ENCODE assay signal across 8 mouse cellular contexts in genomic region chr17:46030731-46031620, GRCm38 (mm10). TPM values are rescaled to one million over a fixed set of nuclear protein-coding genes. Genes with fewer than 3 reads are reported as not detected.
A peak's percentile ranks its signal among the peaks of the same experiment; 100 is the strongest.
DNase-seq lines count a peak whose midpoint lies in the region; ATAC-seq and TF ChIP-seq lines count a peak whose summit lies in the region.

No protein-coding gene starts in this region.

- H3K4me3 ChIP-seq in ES-E14 (ENCODE audit: insufficient read depth in 1 of 2, low read depth in 1 of 2, low read length in 2 of 2, poor library complexity in 1 of 2, severe bottlenecking in 1 of 2) = peak overlapping the region; percentile 72 to 86
- H3K4me3 ChIP-seq in forebrain, embryonic 16.5 days (replicated peaks; ENCODE audit: low read length) = peak overlapping the region; percentile 85
- H3K4me3 ChIP-seq in lung, postnatal 0 days (ENCODE audit: low read depth, low read length) = peak overlapping the region; percentile 91

- TF ChIP-seq CTCF in lung, postnatal 0 days (IDR thresholded peaks at IDR 0.05) = no peak; the same call in 1 of the 2 replicates

- DNase-seq in ES-E14 (ENCODE audit: low read depth, low spot score) = no peak
- DNase-seq in heart, postnatal 36 days = peak; percentile 69 to 77
- peak; percentile 60 to 67 for DNase-seq in layer of hippocampus, postnatal 14 days (ENCODE audit: low spot score in 2 of 2)
- DNase-seq in lung, postnatal 0 days (ENCODE audit: low spot score) = peak; percentile 89
- DNase-seq in retina, embryonic 14.5 days (ENCODE audit: low spot score) = peak; percentile 71
- peak; percentile 29 for DNase-seq in urinary bladder, postnatal 10 days (ENCODE audit: low spot score)

- 0% methylated on average over 84 of the region's 92 CpGs for WGBS in forebrain, embryonic 16.5 days
- WGBS in lung, postnatal 0 days = under 1% methylated on average over 75 of the region's 92 CpGs

- in situ Hi-C loops in ES-E14 (cut with MboI; ENCODE audit: low sequenced_read_pairs in 2 of 2, unreplicated experiment in 2 of 2) = loop anchor here in 1 of 2 experiments (5.0 kb wide), 1 partner anchor 299 kb away; the partner anchor contains the start of gene 1600014C23Rik

- intact Hi-C loops in heart, postnatal 36 days (cut with DNase I) = loop anchor here (5.0 to 10.0 kb wide), 3 partner anchors 74 to 446 kb away; no protein-coding TSS in a partner anchor

- no peak overlapping the region for H3K27ac ChIP-seq in ES-E14 (ENCODE audit: insufficient read depth, low read depth, low read length, poor library complexity, severe bottlenecking)
- H3K27ac ChIP-seq in forebrain, embryonic 16.5 days (ENCODE audit: low read length) = peak overlapping the region; percentile 62
- peak overlapping the region; percentile 97 for H3K27ac ChIP-seq in lung, postnatal 0 days (ENCODE audit: low read length)

- H3K4me2 ChIP-seq in forebrain, embryonic 16.5 days (ENCODE audit: low read length) = peak overlapping the region; percentile 82
- peak overlapping the region; percentile 79 for H3K4me2 ChIP-seq in lung, postnatal 0 days (replicated peaks; ENCODE audit: low read depth, low read length)

- peaks cover 9 to 26% of the 10 kb centered on the region in 2 experiments; a peak in 3 of 4 replicates for H3K4me1 ChIP-seq in ES-E14 (ENCODE audit: control insufficient read depth in 2 of 2, insufficient read depth in 2 of 2, low read length in 2 of 2, poor library complexity in 1 of 2)
- peaks cover 46% of the 10 kb centered on the region for H3K4me1 ChIP-seq in forebrain, embryonic 16.5 days (replicated peaks; ENCODE audit: control insufficient read depth, insufficient read depth, low read length)
- H3K4me1 ChIP-seq in lung, postnatal 0 days (ENCODE audit: insufficient read depth, low read depth, low read length) = peaks cover 30% of the 10 kb centered on the region

- no peaks in the 10 kb centered on the region; the same call in 1 of the 2 replicates for H3K36me3 ChIP-seq in ES-E14 (ENCODE audit: control insufficient read depth, insufficient read depth, low read length, poor library complexity, severe bottlenecking)
- no peaks in the 10 kb centered on the region for H3K36me3 ChIP-seq in forebrain, embryonic 16.5 days (ENCODE audit: control insufficient read depth, insufficient read depth)
- no peaks in the 10 kb centered on the region for H3K36me3 ChIP-seq in lung, postnatal 0 days (ENCODE audit: insufficient read depth, low read length)

- H3K27me3 ChIP-seq in forebrain, embryonic 16.5 days (replicated peaks; ENCODE audit: control insufficient read depth, insufficient read depth, low read length) = no peaks in the 10 kb centered on the region
- H3K27me3 ChIP-seq in lung, postnatal 0 days (replicated peaks; ENCODE audit: insufficient read depth, low read length) = no peaks in the 10 kb centered on the region

- peak; percentile 10; the same call in 1 of the 2 replicates for ATAC-seq in cerebellum, adult (ENCODE audit: insufficient number of reproducible peaks, low FRiP score, low TSS enrichment)
- peak; percentile 41 for ATAC-seq in forebrain, embryonic 16.5 days
- peak; percentile 47 for ATAC-seq in lung, postnatal 0 days

- peak overlapping the region; percentile 85 for H3K9ac ChIP-seq in ES-E14 (ENCODE audit: insufficient read depth, low read depth, low read length, poor library complexity, severe bottlenecking)
- H3K9ac ChIP-seq in forebrain, embryonic 16.5 days (replicated peaks; ENCODE audit: low read depth, low read length) = peak overlapping the region; percentile 88
- peak overlapping the region; percentile 84 for H3K9ac ChIP-seq in lung, postnatal 0 days (replicated peaks; ENCODE audit: low read depth)

- TF ChIP-seq EP300 in lung, postnatal 0 days (IDR thresholded peaks at IDR 0.05) = no peak

- no peaks in the 10 kb centered on the region for H3K9me3 ChIP-seq in ES-E14 (ENCODE audit: control insufficient read depth, insufficient read depth, low read depth, low read length)
- no peaks in the 10 kb centered on the region for H3K9me3 ChIP-seq in forebrain, embryonic 16.5 days (ENCODE audit: control insufficient read depth, low read length)
- H3K9me3 ChIP-seq in lung, postnatal 0 days (ENCODE audit: low read length) = no peaks in the 10 kb centered on the region

TF ChIP-seq in ES-E14, 5 proteins besides CTCF, POLR2A, EP300 and RAD21:
- no peak for TF ChIP-seq MAFK (IDR thresholded peaks at IDR 0.05; ENCODE audit: insufficient read depth, low read depth, low read length)
- no peak for TF ChIP-seq ZC3H11A (IDR thresholded peaks at IDR 0.05; ENCODE audit: borderline replicate concordance, low read depth, low read length)
- TF ChIP-seq HCFC1 (IDR thresholded peaks at IDR 0.05; ENCODE audit: borderline replicate concordance, insufficient read depth, low read length) = no peak
- no peak for TF ChIP-seq ZNF384 (IDR thresholded peaks at IDR 0.05; ENCODE audit: low read depth, low read length)
- no peak for TF ChIP-seq CHD2 (IDR thresholded peaks at IDR 0.05; ENCODE audit: low read depth, low read length)
TF ChIP-seq in ES-E14: peak in this region for 0.

RNA-seq across cellular contexts. Expression of gene Vegfa, which starts 1.2 kb away (rescaled TPM):
- total RNA-seq in ES-E14 (2012; rRNA removed) = 53.0 and 112 TPM in 2 replicates
- polyA plus RNA-seq in forebrain, embryonic 16.5 days (2015; fragmentation: Nextera tagmentation; extraction: Ambion mirVana) = 2.5 and 3.3 TPM in 2 replicates
- 100 to 1,000 TPM; 203 to 277 TPM for total RNA-seq in heart, postnatal 36 days (2021)
- total RNA-seq in layer of hippocampus, postnatal 14 days (2021) = 10 to 100 TPM; 79.6 to 96.5 TPM
- 21.4 and 31.9 TPM in 2 replicates for polyA plus RNA-seq in lung, postnatal 0 days (2015; fragmentation: Nextera tagmentation; extraction: Ambion mirVana)
